Mouse (Mus musculus): Measurements from ENCODE around the gene Nhsl2.

DNA sequence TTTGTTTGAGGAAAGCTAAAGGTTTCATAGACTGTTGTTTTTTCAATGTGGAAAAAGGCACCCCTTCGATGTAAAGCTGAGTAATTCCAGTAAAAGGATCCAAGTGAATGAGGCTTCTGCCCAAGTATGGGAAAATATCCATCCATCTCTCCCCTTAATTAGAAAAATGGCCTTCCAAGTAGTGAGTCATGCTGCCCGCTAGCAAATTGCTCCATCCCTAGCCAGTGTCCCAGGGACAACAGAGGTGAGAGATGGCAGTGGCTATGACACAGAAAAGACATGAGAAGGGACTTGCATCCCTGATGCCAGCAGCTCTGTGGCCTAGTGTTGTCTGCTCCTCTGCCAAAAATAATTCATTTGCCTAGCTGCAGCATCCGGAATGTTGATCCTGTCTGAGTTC is 114.5 kb downstream of the Nhsl2 start:
- TF ChIP-seq POLR2A (IDR thresholded peaks at IDR 0.05; ENCODE audit: insufficient read depth, low read depth, low read length) = no peak
- no peak for TF ChIP-seq CTCF (IDR thresholded peaks at IDR 0.05; ENCODE audit: insufficient read depth, low read depth, low read length)
